Mouse (Mus musculus): ENCODE results near the gene Ece1.

DNA sequence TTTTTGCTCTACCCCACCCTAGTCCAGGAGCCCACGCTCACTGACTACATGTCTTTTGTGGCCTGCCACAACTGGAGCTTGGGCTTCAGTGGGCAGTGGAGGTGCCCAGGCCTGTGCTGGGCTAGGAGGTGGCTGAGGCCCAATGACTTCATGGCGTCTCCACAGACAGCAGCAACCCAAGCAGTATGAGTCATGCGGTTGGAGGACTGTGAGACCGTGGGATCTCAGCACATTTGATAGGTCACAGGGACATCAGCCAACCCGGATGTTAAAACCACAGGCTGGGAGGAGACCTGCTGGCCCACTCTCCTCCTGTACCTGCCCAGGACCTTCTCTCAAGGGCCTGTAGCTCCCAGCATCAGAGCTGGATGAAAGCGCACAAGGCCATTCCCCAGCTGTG lies 8.2 kb upstream of the Ece1 start:
- TF ChIP-seq CTCF (IDR thresholded peaks at IDR 0.05; ENCODE audit: low read depth, low read length) = no peak
- no peak for TF ChIP-seq GATA1 (IDR thresholded peaks at IDR 0.05; ENCODE audit: borderline replicate concordance, low read length)
- no peak for TF ChIP-seq TAL1 (conservative IDR thresholded peaks at IDR 0.05; ENCODE audit: low read depth, low read length)

Measured in G1E (cell line).